Mouse (Mus musculus): Measurements from ENCODE around the gene Tbccd1. TPM values are rescaled to one million over a fixed set of nuclear protein-coding genes. Genes with fewer than 3 reads are reported as not detected.

Gene Tbccd1
- polyA plus RNA-seq, 1 experiment from 2014 or later, result 34.4 TPM

DNA sequence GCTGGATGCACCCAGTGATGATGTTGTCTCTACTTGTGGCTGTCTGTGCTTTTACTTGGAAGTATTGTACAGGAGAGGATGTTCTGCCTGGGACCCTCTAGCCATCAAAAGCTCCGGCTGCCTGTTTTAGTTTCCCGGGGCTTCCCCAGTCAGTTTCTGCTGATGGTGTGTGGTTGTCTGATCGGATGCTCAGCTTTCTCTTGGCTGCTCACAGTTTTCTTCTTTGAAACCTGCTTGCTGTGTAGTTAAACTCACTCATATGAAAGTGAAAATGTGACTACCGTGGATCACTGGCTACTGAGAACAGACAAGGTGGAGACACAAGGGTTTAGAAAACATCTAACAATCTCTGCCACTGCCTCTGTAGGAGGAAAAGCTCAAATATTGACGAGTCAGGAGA is 26.0 kb upstream of the Tbccd1 start:
- Histone ChIP-seq H3K4me3 (no peak overlapping the region), H3K27ac (no peak overlapping the region), H3K9me3 (no peaks in the 10 kb centered on the region), H3K36me3 (no peaks in the 10 kb centered on the region), H3K4me1 (peaks cover 12% of the 10 kb centered on the region), H3K9ac (no peak overlapping the region), H3K4me2 (replicated peaks) (no peak overlapping the region), H3K27me3 (no peaks in the 10 kb centered on the region)
- WGBS, result 80% methylated on average over 5 of the region's 5 CpGs
- no peak for ATAC-seq (ENCODE audit: low FRiP score, low read depth)

GRCm38 (mm10) chr16:22881487-22881886 is 24.0 kb upstream of the Tbccd1 start:
- Histone ChIP-seq H3K4me2 (replicated peaks) (no peak overlapping the region; the same call in 1 of the 2 replicates), H3K27ac (no peak overlapping the region), H3K4me1 (peaks cover 12% of the 10 kb centered on the region), H3K27me3 (no peaks in the 10 kb centered on the region), H3K9me3 (no peaks in the 10 kb centered on the region), H3K9ac (no peak overlapping the region), H3K36me3 (no peaks in the 10 kb centered on the region), H3K4me3 (no peak overlapping the region)
- no peak for ATAC-seq (ENCODE audit: low FRiP score, low read depth)
- 78% methylated on average over 4 of the region's 4 CpGs for WGBS

DNA sequence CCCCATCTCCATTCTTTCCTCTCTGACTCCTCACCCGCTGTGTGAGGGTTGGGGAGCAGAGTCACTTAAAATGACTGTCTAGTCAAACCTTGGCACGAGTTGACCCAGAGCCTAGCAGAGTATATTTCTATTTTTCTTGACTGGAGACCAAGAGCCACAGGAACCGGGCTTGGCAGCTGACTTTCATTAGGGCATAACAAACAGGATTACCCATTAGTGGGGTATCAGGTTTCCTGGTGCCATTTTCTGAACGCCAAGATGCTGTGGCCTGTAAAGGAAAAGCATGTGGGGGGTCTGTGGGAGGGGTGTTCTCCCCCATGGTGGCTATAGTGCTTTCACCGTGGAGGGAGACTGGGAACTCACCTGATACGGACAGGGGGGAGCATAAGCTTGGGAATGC is 23.4 kb upstream of the Tbccd1 start:
- 6% methylated on average over 6 of the region's 6 CpGs for WGBS
- Histone ChIP-seq H3K9me3 (no peaks in the 10 kb centered on the region), H3K36me3 (no peaks in the 10 kb centered on the region), H3K27me3 (no peaks in the 10 kb centered on the region), H3K4me3 (no peak overlapping the region), H3K27ac (no peak overlapping the region), H3K9ac (no peak overlapping the region), H3K4me1 (peaks cover 12% of the 10 kb centered on the region), H3K4me2 (replicated peaks) (peak overlapping the region; percentile 7; the same call in 1 of the 2 replicates)
- ATAC-seq (ENCODE audit: low FRiP score, low read depth), result no peak

DNA sequence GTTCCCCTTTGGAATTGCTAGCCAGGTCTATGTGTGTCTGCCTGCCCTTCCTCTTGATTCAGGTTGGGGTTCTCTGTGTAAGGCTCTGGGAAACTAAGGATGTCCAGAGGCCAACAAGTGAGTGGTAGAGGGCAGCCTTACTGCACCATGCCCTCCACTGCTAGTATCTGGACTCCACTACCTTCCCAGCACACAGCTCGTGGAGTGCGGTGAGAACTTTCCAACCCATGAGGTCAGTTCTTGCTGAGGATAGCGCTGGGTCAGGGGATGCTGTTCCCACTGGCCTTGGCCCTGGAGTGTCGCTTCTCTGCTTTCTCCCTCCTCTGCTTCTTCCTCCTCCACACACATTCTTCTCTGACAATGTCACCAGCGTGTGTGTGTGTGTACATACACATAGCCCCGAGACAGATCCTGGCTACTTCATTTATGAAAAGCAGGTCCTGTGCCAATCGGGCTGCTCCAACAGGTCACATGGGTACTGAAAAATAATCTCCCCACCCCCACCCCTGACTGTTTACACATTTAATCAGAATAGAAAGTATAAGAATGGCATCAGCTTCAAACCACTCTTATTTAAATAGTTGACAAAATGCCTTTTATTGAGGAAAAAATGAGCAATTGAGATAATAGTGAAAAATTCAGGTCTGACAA is 22.6 kb upstream of the Tbccd1 start:
- ATAC-seq (ENCODE audit: low FRiP score, low read depth), result no peak
- no peaks in the 10 kb centered on the region for H3K9me3 ChIP-seq
- H3K27ac ChIP-seq, result no peak overlapping the region
- H3K4me2 ChIP-seq (replicated peaks), result no peak overlapping the region
- no peaks in the 10 kb centered on the region for H3K27me3 ChIP-seq
- WGBS, result 68% methylated on average over 7 of the region's 7 CpGs
- no peak overlapping the region for H3K9ac ChIP-seq
- peaks cover 12% of the 10 kb centered on the region for H3K4me1 ChIP-seq
- H3K36me3 ChIP-seq, result no peaks in the 10 kb centered on the region
- H3K4me3 ChIP-seq, result no peak overlapping the region

- H3K9ac ChIP-seq, result no peak overlapping the region
- H3K27ac ChIP-seq, result no peak overlapping the region
- WGBS, result 74% methylated on average over 7 of the region's 7 CpGs
- no peaks in the 10 kb centered on the region; the same call in 1 of the 2 replicates for H3K36me3 ChIP-seq
- no peaks in the 10 kb centered on the region for H3K9me3 ChIP-seq
- no peak overlapping the region for H3K4me2 ChIP-seq (replicated peaks)
- ATAC-seq (ENCODE audit: low FRiP score, low read depth), result no peak
- H3K4me1 ChIP-seq, result peaks cover 12% of the 10 kb centered on the region
- H3K27me3 ChIP-seq, result no peaks in the 10 kb centered on the region
- no peak overlapping the region for H3K4me3 ChIP-seq
These were observed 21.2 kb upstream of the Tbccd1 start for GRCm38 (mm10) chr16:22878716-22879115.

DNA sequence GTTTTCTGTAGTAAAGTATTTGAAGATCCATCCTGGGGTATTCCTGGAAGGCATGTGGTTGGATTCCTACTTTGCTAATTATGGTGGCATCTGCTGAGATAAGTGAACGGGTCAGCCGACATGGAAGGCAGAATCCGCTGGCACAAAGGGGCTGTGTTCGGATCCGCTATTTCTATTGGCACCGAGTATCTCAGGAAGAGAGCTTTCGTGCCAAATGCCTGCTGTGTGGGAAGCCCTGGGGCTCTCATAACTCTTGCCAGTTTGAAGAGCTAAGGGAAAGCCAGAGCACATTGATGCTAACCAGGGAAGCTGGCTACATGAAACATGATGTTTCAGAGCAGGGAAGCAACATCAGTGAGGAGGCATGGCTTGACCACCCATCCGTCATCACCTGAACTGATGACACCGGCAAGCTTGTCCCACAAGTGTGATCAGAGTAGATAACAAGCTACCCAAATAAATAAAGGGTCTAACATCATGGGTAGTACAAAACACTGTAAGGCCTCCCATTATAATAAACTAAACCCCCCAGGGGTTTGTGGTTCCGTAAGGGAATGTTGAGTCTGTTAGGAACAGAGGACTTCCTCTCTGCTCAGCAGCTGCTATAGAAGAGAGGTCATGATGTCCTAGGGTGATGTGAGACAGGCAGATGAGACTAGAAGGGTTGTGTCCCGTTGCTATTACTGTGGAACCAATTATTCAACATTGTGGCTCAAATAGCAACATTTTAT is 20.4 kb upstream of the Tbccd1 start:
- Histone ChIP-seq H3K4me2 (replicated peaks) (no peak overlapping the region), H3K27me3 (no peaks in the 10 kb centered on the region), H3K4me1 (peaks cover 12% of the 10 kb centered on the region), H3K27ac (no peak overlapping the region), H3K4me3 (no peak overlapping the region), H3K9me3 (no peaks in the 10 kb centered on the region), H3K36me3 (peaks cover 9% of the 10 kb centered on the region), H3K9ac (no peak overlapping the region)
- ATAC-seq (ENCODE audit: low FRiP score, low read depth), result no peak
- 75% methylated on average over 11 of the region's 11 CpGs for WGBS

DNA sequence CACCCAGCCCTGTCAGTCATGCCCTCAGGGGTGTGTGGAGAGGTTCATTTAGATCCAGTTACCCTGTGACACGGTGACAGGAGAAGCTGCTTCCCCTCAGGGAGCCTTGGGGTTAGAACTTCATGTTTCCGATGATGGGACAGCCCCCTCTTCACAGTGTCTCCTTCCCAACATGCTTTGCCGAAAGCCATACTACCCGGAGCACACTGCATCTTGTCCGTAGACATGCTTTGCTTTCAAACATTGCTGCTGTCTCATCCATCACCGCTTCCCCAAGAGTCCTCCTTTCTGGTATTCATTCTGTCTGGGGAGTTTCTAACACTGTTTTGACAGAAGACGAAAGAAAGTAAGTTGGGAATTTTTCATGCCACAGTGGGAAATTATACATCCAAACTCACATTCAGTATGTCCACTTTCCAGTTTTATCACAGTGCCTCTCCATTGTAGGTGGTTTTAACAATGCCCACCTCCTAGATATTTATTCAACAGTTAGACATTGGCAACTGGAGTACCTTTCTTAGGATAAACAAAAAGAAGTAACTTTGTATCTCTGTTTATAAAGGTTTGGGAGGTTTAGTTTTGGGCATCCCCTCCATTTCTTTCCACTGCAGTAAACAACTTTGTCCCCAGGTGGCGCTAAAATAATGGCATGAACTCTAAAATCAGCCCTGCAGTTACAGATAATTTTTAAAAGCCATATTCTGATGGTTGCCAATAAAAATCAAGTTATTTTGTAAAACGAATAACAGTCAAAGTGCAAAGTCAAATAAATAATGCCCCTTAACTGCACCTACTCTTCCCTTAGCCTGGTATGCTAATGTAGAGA is 19.0 kb upstream of the Tbccd1 start:
- Histone ChIP-seq H3K4me1 (peaks cover 11% of the 10 kb centered on the region), H3K9ac (no peak overlapping the region), H3K27me3 (no peaks in the 10 kb centered on the region), H3K9me3 (no peaks in the 10 kb centered on the region), H3K27ac (no peak overlapping the region), H3K36me3 (peaks cover 23% of the 10 kb centered on the region), H3K4me3 (no peak overlapping the region), H3K4me2 (replicated peaks) (no peak overlapping the region)
- no peak for ATAC-seq (ENCODE audit: low FRiP score, low read depth)
- 49% methylated on average over 9 of the region's 9 CpGs for WGBS

- Histone ChIP-seq H3K27me3 (no peaks in the 10 kb centered on the region), H3K4me1 (no peaks in the 10 kb centered on the region), H3K36me3 (peaks cover 53% of the 10 kb centered on the region), H3K4me2 (replicated peaks) (no peak overlapping the region), H3K9me3 (no peaks in the 10 kb centered on the region), H3K9ac (no peak overlapping the region), H3K27ac (no peak overlapping the region), H3K4me3 (no peak overlapping the region)
- whole genome bisulfite sequencing, result 78% methylated on average over 4 of the region's 4 CpGs
- ATAC-seq (ENCODE audit: low FRiP score, low read depth), result no peak
These were observed 15.9 kb upstream of the Tbccd1 start for GRCm38 (mm10) chr16:22873369-22873768.

DNA sequence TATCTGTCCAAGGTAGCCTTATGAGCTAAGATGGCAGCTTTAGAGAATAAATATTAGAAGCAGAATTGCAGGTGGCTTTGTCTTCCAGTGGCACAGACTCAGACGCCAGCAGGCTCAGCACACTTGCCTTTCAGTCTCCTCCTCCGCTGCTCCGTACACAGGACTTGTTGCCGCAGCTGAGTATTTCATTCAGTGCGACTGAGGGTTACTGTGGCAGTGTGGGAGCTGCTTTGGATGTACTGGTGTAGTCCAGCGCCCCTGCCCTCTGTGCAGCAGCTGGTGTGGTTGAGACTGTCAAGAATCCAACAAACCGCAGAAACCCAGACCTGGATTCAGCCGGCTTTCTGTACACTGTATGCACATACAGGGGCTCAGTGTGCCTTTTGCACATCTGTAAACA is 14.9 kb upstream of the Tbccd1 start:
- Histone ChIP-seq H3K4me2 (replicated peaks) (no peak overlapping the region), H3K9me3 (no peaks in the 10 kb centered on the region), H3K27ac (no peak overlapping the region), H3K36me3 (peaks cover 62% of the 10 kb centered on the region), H3K27me3 (no peaks in the 10 kb centered on the region), H3K9ac (no peak overlapping the region), H3K4me1 (no peaks in the 10 kb centered on the region), H3K4me3 (no peak overlapping the region)
- ATAC-seq (ENCODE audit: low FRiP score, low read depth), result no peak
- whole genome bisulfite sequencing, result 96% methylated on average over 8 of the region's 8 CpGs

DNA sequence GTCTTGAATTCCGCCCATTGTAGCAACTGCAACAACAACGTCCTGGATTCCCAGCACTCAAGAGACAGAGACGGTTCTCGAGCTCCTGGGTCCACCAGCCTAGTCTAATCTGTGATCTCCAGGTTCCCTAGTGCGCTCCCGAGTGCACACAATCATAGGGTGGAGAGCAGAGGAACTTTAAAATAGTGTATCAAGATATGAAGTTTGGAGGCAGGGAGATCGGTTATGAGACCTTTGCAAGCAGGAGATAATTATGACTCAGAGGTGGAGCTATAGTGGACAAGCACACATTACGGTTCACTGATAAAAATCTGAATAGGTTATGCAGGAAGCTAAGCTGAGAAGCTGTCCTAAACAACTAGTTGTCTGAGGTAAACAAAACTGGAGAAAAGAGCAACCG is 696 bp downstream of the Tbccd1 start:
- Histone ChIP-seq H3K4me2 (replicated peaks) (peak overlapping the region; percentile 85), H3K27me3 (no peaks in the 10 kb centered on the region), H3K9me3 (no peaks in the 10 kb centered on the region), H3K4me3 (peak overlapping the region; percentile 96), H3K9ac (peak overlapping the region; percentile 72), H3K27ac (0 out of 2 replicates have a peak overlapping the region, but pooled peaks have one; percentile 52), H3K36me3 (peaks cover 3% of the 10 kb centered on the region), H3K4me1 (peaks cover 13% of the 10 kb centered on the region)
- ATAC-seq (ENCODE audit: low FRiP score, low read depth), result no peak
- 11% methylated on average over 9 of the region's 9 CpGs for WGBS

DNA sequence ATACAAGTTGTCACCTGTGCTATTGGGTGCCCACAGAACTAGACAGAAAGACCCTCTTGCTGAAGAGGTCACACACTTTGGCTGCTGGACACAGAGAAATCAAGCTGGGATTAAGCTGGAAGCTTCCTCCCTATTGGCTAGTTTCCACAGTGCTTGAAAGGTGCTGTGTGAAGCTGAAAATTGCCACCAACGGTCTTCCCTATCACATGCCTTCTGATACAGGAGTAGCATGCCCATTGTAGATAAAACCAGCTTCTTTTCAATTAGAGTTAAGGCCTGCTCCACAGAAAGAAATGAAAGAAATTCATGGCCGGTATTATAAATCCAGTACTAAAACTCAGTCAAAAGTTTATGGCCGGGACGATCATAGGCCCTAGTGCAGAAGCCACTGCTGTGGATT is 4.8 kb downstream of the Tbccd1 start:
- no peak overlapping the region for H3K4me3 ChIP-seq
- H3K36me3 ChIP-seq, result peaks cover 3% of the 10 kb centered on the region
- no peak overlapping the region for H3K9ac ChIP-seq
- H3K4me2 ChIP-seq (replicated peaks), result no peak overlapping the region
- no peaks in the 10 kb centered on the region for H3K27me3 ChIP-seq
- WGBS, result 93% methylated on average over 4 of the region's 4 CpGs
- no peaks in the 10 kb centered on the region for H3K9me3 ChIP-seq
- peaks cover 4% of the 10 kb centered on the region for H3K4me1 ChIP-seq
- ATAC-seq (ENCODE audit: low FRiP score, low read depth), result no peak
- H3K27ac ChIP-seq, result no peak overlapping the region

DNA sequence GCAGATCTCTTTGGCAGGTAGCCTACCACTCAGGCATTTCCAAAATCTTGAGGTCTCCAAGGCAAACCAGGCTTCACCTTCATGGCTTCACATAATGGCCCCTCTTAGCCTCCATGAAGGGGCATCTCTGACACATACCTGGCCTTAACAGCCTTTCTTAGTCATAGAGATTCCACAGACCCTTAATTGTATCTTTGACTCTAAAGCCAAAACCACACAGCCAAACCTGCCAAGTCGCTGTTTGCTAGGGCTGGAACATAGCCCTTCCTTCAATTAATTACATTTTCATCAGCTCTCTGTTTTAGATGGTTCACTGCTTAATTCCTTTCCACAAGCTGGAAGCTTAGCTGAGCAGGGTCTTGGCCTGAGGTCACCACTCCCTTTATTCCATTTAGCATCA is 9.1 kb downstream of the Tbccd1 start:
- H3K4me1 ChIP-seq, result peaks cover 10% of the 10 kb centered on the region
- ATAC-seq (ENCODE audit: low FRiP score, low read depth), result no peak
- H3K4me2 ChIP-seq (replicated peaks), result no peak overlapping the region
- H3K27ac ChIP-seq, result no peak overlapping the region
- no peak overlapping the region for H3K4me3 ChIP-seq
- WGBS, result 83% methylated on average over 1 of the region's 1 CpGs
- H3K27me3 ChIP-seq, result no peaks in the 10 kb centered on the region
- no peaks in the 10 kb centered on the region for H3K9me3 ChIP-seq
- no peaks in the 10 kb centered on the region; the same call in 1 of the 2 replicates for H3K36me3 ChIP-seq
- no peak overlapping the region for H3K9ac ChIP-seq

Data from limb, embryonic 13.5 days (tissue).